Mouse (Mus musculus) C3H10T1/2 (cell line): Measurements from ENCODE around the gene Dynll1. TPM values are rescaled to one million over a fixed set of nuclear protein-coding genes. Genes with fewer than 3 reads are reported as not detected.

Experiments used
- polyA plus RNA-seq, 2 experiments: library from polyadenylated mRNA; unstranded; fragments of >200 nt; fragmentation: generic; extraction: Trizol; gene quantifications; one replicate each; pipeline ENCODE4 v1.2.1; 2012; ENCODE audit warnings: missing spikeins in 2 of 2

Dynll1 gene
- 100 to 1,000 TPM; 474 to 488 TPM for polyA plus RNA-seq

GRCm38 (mm10) chr5:115300792-115301614, at the start of gene Dynll1:
Gene Dynll1 (minus strand): TSS chr5:115300999.

GRCm38 (mm10) chr5:115348546-115349224, 47.9 kb upstream of the Dynll1 start, which contains the start of gene Cox6a1:
Gene Cox6a1 (minus strand): TSS chr5:115348981.

GRCm38 (mm10) chr5:115340577-115341313, 39.9 kb upstream of the Dynll1 start, which contains the start of the genes Gatc and Triap1:
Gene Gatc (minus strand): TSS chr5:115341178.
Gene Triap1 (plus strand): TSS chr5:115341225.

GRCm38 (mm10) chr5:115326875-115327609, 26.2 kb upstream of the Dynll1 start, which contains the start of gene Srsf9:
Gene Srsf9 (plus strand): TSS chr5:115327177.

GRCm38 (mm10) chr5:115279226-115280049, 21.4 kb downstream of the Dynll1 start, which contains the start of gene Coq5:
Gene Coq5 (plus strand): TSS chr5:115279666.

GRCm38 (mm10) chr5:115272812-115273548, 27.8 kb downstream of the Dynll1 start, which contains the start of gene Rnf10:
Gene Rnf10 (minus strand): TSS chr5:115272898.

Other genes starting within 250 kb of the Dynll1 start
- 10 to 100 TPM in 1 of 2 experiments, 1 to 10 TPM in 1; 4.7 to 13.3 TPM for gene Gm10401, start 202.7 kb downstream of the Dynll1 start, polyA plus RNA-seq
- 10 to 100 TPM; 46.2 to 54.7 TPM for gene Acads, start 181.7 kb downstream of the Dynll1 start, polyA plus RNA-seq
- 10 to 100 TPM; 13.3 to 33.6 TPM for gene Unc119b, start 166.0 kb downstream of the Dynll1 start, polyA plus RNA-seq
- gene Mlec, start 142.8 kb downstream of the Dynll1 start, polyA plus RNA-seq = 10 to 100 TPM; 18.5 to 63.7 TPM
- gene Cabp1, start 106.6 kb downstream of the Dynll1 start, polyA plus RNA-seq = under 1 TPM; 0.04 to 0.15 TPM
- gene Pop5, start 65.2 kb downstream of the Dynll1 start, polyA plus RNA-seq = 100 to 1,000 TPM in 1 of 2 experiments, 10 to 100 TPM in 1; 79.2 to 180 TPM
- gene Rnf10, start 28.1 kb downstream of the Dynll1 start, polyA plus RNA-seq = 100 to 1,000 TPM in 1 of 2 experiments, 10 to 100 TPM in 1; 88.2 to 152 TPM
- gene Coq5, start 21.3 kb downstream of the Dynll1 start, polyA plus RNA-seq = 10 to 100 TPM; 11.0 to 18.1 TPM
- 10 to 100 TPM; 49.7 to 75.2 TPM for gene Srsf9, start 26.2 kb upstream of the Dynll1 start, polyA plus RNA-seq
- 10 to 100 TPM in 1 of 2 experiments, 1 to 10 TPM in 1; 3.9 to 12.6 TPM for gene Gatc, start 40.2 kb upstream of the Dynll1 start, polyA plus RNA-seq
- gene Triap1, start 40.2 kb upstream of the Dynll1 start, polyA plus RNA-seq = 10 to 100 TPM; 17.9 to 41.0 TPM
- 1,000 to 10,000 TPM; 1,611 to 2,667 TPM for gene Cox6a1, start 48.0 kb upstream of the Dynll1 start, polyA plus RNA-seq
- under 1 TPM; 0.02 to 0.42 TPM for gene Msi1, start 128.6 kb upstream of the Dynll1 start, polyA plus RNA-seq
- gene Pla2g1b, start 165.3 kb upstream of the Dynll1 start, polyA plus RNA-seq = under 1 TPM in 1 of 2 experiments, not detected in 1; 0.25 TPM
- gene Sirt4, start 183.7 kb upstream of the Dynll1 start, polyA plus RNA-seq = 10 to 100 TPM in 1 of 2 experiments, 1 to 10 TPM in 1; 2.2 to 17.1 TPM
- 10 to 100 TPM; 21.6 to 62.7 TPM for gene Pxn, start 205.7 kb upstream of the Dynll1 start, polyA plus RNA-seq